Mouse (Mus musculus) small intestine, adult 2 months (tissue): ENCODE data around the gene Xpo1.

Experiments used
- CTCF ChIP-seq: fragments of 200-500 bp; IDR thresholded peaks from 2 replicates; pipeline ENCODE4 v1.5.1; 2012; ENCODE audit warnings: low read depth, mild to moderate bottlenecking, control low read depth, inconsistent platforms, low read length, moderate library complexity, mixed read lengths; ENCODE audit not compliant: insufficient replicate concordance, insufficient read length; ENCODE audit errors: extremely low read depth
- POLR2A ChIP-seq: fragments of 200-500 bp; IDR thresholded peaks from 2 replicates; pipeline ENCODE4 v1.6.1; 2012; ENCODE audit warnings: low read depth, mild to moderate bottlenecking, control low read depth, inconsistent platforms, low read length, moderate library complexity

- no peak for TF ChIP-seq CTCF
- TF ChIP-seq POLR2A, result no peak
Measured at GRCm38 (mm10) chr11:23313496-23313895, 57.7 kb downstream of the Xpo1 start.
